Mouse (Mus musculus) intestine, embryonic 14.5 days (tissue): Measurements from ENCODE around the gene Npl. TPM values are rescaled to one million over a fixed set of nuclear protein-coding genes. Genes with fewer than 3 reads are reported as not detected.
"Not testable (repeated sequence)": the region's sequence is repeated elsewhere in the genome, so short reads cannot be mapped to it uniquely, and the experiment has no call there.

Experiments
- ATAC-seq: fragments of 200-750 bp; cut with Nextera tagmentation; replicated peaks from 2 replicates; pipeline ENCODE4 v1.8.0; 2017; ENCODE audit warnings: low read depth, moderate number of reproducible peaks, moderate TSS enrichment, moderate library complexity; ENCODE audit not compliant: low FRiP score, low TSS enrichment
- DNase-seq: peaks from one replicate; pipeline ENCODE4 v3.0.0-alpha.2; 2018; ENCODE audit warnings: low spot score
- H3K27ac ChIP-seq: fragments of 300-500 bp; sonication (generic); 2 replicates; pipeline ENCODE4 v1.5.1; 2014; ENCODE audit warnings: low read depth, mild to moderate bottlenecking, control low read depth
- H3K27me3 ChIP-seq: fragments of 300-500 bp; sonication (generic); replicated peaks from 2 replicates; pipeline ENCODE4 v1.6.1; 2014; ENCODE audit warnings: low read length, control low read depth; ENCODE audit not compliant: control insufficient read depth, insufficient read depth
- H3K36me3 ChIP-seq: fragments of 300-500 bp; sonication (generic); 2 replicates; pipeline ENCODE4 v1.6.1; 2014; ENCODE audit warnings: low read length, control low read depth; ENCODE audit not compliant: control insufficient read depth, insufficient read depth
- H3K4me1 ChIP-seq: fragments of 300-500 bp; sonication (generic); replicated peaks from 2 replicates; pipeline ENCODE4 v1.6.1; 2014; ENCODE audit warnings: low read length, control low read depth, mixed read lengths; ENCODE audit not compliant: control insufficient read depth, insufficient read depth
- H3K4me2 ChIP-seq: fragments of 300-500 bp; sonication (generic); 2 replicates; pipeline ENCODE4 v1.6.1; 2014; ENCODE audit warnings: low read length
- H3K4me3 ChIP-seq: fragments of 300-500 bp; sonication (generic); 2 replicates; pipeline ENCODE4 v1.5.1; 2014; ENCODE audit warnings: low read depth, low read length, control low read depth, mixed read lengths
- H3K9ac ChIP-seq: fragments of 300-500 bp; sonication (generic); 2 replicates; pipeline ENCODE4 v1.6.1; 2014; ENCODE audit warnings: mild to moderate bottlenecking, low read length
- H3K9me3 ChIP-seq: fragments of 300-500 bp; sonication (generic); 2 replicates; pipeline ENCODE4 v1.6.1; 2016; ENCODE audit warnings: low read length, control low read depth; ENCODE audit not compliant: control insufficient read depth
- WGBS: fragments of 180-500 bp; shearing (Covaris S2); extraction: QIAGEN DNeasy Blood & Tissue Kit; methylation state at CpG from one replicate; pipeline ENCODE4 v1.1.7; 2014; 5-methylcytosine and 5-hydroxymethylcytosine counted together
- polyA plus RNA-seq: library from polyadenylated mRNA; unstranded; fragments of >200 nt; fragmentation: Nextera tagmentation; extraction: Ambion mirVana; gene quantifications from 2 replicates; pipeline ENCODE4 v1.2.1, GENCODE M21; 2014

The Npl gene
- polyA plus RNA-seq, 1 experiment from 2014 or later: 9.0 TPM

DNA sequence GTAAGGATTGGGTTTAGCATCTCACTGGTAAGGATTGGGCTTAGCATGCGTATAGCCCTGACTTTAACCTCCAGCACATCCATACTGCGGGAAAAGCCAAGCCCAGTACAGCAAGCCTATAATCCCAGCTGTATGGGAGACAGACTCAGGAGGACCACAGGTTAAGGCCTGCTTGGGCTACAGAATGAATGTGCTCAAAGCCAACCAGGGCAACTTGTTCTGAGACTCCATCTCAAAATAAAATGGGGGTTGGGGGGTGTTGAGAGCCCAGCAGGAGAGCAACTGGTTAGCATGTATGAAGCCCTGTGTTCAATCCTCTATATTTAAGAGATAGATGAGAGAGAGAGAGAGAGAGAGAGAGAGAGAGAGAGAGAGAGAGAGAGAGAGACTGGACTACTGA is 58.5 kb downstream of the Npl start:
- Histone ChIP-seq H3K9ac (no peak overlapping the region), H3K4me3 (no peak overlapping the region), H3K4me2 (no peak overlapping the region), H3K27ac (no peak overlapping the region), H3K36me3 (no peaks in the 10 kb centered on the region), H3K4me1 (no peaks in the 10 kb centered on the region), H3K9me3 (no peaks in the 10 kb centered on the region), H3K27me3 (no peaks in the 10 kb centered on the region)
- no peak for ATAC-seq
- no peak for DNase-seq
- 86% methylated on average over 2 of the region's 2 CpGs for WGBS

DNA sequence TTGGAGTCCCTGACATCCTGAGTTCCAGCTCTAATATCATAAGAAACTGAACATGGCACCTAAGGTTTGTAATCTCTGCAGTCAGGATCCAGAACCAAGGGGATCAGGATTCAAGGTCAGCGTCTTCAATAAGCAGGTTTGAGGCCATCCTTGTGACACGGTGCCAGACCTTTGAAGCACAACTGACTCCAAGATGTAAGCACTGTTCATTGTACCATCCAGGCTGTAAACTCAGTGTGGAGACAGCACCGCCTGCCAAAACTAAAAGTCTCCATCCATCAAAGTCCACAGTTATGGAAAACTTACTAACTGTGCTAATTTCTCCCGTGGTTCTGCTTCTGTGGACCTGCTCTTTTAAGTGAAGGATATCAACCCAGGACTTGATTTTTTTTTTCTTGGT is 59.9 kb downstream of the Npl start:
- no peaks in the 10 kb centered on the region for H3K9me3 ChIP-seq
- DNase-seq (no peak), ATAC-seq (no peak)
- H3K9ac ChIP-seq: no peak overlapping the region
- no peak overlapping the region for H3K4me2 ChIP-seq
- no peak overlapping the region for H3K4me3 ChIP-seq
- H3K36me3 ChIP-seq: no peaks in the 10 kb centered on the region
- no peaks in the 10 kb centered on the region for H3K27me3 ChIP-seq
- 83% methylated on average over 4 of the region's 4 CpGs for WGBS
- no peak overlapping the region for H3K27ac ChIP-seq
- H3K4me1 ChIP-seq: peaks cover 7% of the 10 kb centered on the region

DNA sequence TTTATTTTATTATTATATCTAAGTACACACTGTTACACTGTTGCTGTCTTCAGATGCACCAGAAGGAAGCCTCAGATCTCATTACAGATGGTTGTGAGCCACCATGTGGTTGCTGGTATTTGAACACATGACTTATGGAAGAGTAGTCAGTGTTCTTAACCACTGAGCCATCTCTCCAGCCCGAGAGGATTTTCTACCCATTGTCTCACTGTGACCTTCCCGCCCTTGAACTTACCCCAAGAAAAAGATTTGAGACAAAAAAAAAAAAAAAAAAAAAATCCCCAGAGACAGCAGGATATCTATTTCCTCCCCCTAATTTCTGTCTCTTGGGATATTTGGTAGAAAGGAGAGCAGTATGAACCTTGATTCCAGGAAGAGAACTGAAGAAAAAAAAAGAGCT is 60.3 kb downstream of the Npl start:
- Histone ChIP-seq H3K4me2 (no peak overlapping the region), H3K27me3 (no peaks in the 10 kb centered on the region), H3K27ac (no peak overlapping the region), H3K9me3 (no peaks in the 10 kb centered on the region), H3K4me3 (no peak overlapping the region), H3K4me1 (peaks cover 11% of the 10 kb centered on the region), H3K9ac (no peak overlapping the region), H3K36me3 (no peaks in the 10 kb centered on the region)
- ATAC-seq (no peak), DNase-seq (no peak)
- WGBS: 50% methylated on average over 2 of the region's 2 CpGs

DNA sequence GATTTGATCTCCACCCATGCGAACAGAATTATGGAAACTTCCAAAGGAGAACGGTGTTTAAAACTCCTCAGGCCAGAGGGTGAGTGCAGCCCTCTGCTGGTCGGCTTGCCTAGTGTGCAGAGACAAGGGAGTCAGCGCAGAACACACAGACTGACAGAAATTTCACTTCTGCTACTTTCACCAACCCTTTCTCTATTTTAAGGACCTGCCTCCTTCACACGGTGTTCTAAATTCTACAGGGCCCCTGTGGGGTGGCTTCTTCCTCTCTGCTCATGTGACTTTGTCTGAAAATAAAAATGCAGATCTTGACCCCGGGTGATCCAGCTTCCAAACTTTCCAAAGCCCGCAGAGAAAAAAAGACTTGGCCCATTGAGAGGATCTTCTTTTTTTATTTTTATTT is 60.7 kb downstream of the Npl start:
- Histone ChIP-seq H3K9me3 (no peaks in the 10 kb centered on the region), H3K4me3 (no peak overlapping the region), H3K27ac (no peak overlapping the region), H3K36me3 (no peaks in the 10 kb centered on the region), H3K4me1 (peaks cover 14% of the 10 kb centered on the region), H3K9ac (no peak overlapping the region), H3K4me2 (no peak overlapping the region), H3K27me3 (no peaks in the 10 kb centered on the region)
- ATAC-seq (no peak), DNase-seq (no peak)
- 54% methylated on average over 7 of the region's 7 CpGs for WGBS

DNA sequence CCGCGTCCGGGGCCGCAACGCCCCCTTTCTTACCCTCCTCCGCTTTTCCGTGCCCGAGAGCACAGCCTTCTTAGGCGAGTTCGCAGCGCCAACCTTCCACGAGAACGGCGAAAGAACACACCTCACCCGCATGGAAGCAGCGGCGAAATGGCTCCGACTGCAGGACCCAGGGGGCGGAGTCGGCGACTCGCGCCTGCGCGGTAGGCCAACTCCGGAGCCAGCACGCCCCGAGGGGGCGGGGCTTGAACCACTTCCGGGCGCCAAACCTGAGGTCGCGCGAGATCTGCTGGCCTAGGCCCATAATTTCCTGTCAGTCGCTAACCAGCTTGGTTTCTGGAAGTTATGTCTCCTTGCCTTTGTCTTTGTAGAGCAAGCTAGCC is 62.4 kb downstream of the Npl start, which contains the start of gene Dhx9:
Gene Dhx9 (minus strand): TSS at position 161 of the 380 bp plus-strand sequence.
- Histone ChIP-seq H3K27ac (peak within 1 kb of the TSS; percentile 74), H3K9ac (peak within 1 kb of the TSS; percentile 97), H3K4me1 (peaks cover 16% of the 10 kb centered on the region), H3K4me3 (peak within 1 kb of the TSS; percentile 87), H3K4me2 (peak within 1 kb of the TSS; percentile 92), H3K27me3 (no peaks in the 10 kb centered on the region), H3K9me3 (no peaks in the 10 kb centered on the region), H3K36me3 (peaks cover 9% of the 10 kb centered on the region)
- DNase-seq (peak; percentile 98), ATAC-seq (peak; percentile 89)
- WGBS: under 1% methylated on average over 35 of the region's 35 CpGs

DNA sequence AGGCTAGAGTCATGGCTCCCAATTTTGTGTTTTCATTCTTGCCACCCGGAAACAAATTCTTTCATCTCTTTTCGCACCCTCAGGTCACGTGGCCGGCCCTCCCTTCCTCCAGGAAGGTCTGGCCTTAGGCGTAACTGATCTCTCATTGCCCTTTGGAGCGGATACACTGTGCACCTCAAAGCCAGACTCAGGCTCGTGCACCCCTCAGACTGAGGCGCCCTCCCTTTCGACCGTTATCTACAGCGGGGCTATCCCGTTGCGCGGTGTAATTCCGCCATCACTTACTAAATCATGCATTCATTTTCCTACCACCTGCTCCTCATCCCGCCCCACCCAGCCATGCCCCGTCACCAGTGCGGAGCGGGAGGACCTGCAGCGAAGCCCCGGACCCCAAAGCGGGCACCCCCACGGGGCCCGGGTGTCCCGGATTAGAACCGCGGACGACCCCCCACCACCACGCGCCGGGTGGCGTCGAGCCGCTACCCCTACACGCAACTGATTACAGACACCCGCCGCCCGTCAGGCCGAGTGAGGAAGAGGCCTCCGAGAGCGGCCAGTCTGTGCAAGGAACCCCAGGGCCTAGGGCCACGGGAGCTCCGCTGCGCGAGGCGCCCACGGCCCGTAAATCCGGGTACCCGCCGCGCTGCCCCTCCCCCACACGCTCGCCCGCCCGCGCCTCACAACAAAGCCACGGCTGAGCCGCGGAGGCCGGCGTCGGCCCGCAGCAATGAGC is 62.9 kb downstream of the Npl start:
- Histone ChIP-seq H3K9ac (peak overlapping the region; percentile 97), H3K4me3 (peak overlapping the region; percentile 87), H3K27me3 (no peaks in the 10 kb centered on the region), H3K36me3 (peaks cover 14% of the 10 kb centered on the region), H3K9me3 (no peaks in the 10 kb centered on the region), H3K4me1 (peaks cover 16% of the 10 kb centered on the region), H3K27ac (peak overlapping the region; percentile 74), H3K4me2 (peak overlapping the region; percentile 92)
- WGBS: under 1% methylated on average over 64 of the region's 64 CpGs
- ATAC-seq (peak; percentile 80), DNase-seq (peak; percentile 77)

DNA sequence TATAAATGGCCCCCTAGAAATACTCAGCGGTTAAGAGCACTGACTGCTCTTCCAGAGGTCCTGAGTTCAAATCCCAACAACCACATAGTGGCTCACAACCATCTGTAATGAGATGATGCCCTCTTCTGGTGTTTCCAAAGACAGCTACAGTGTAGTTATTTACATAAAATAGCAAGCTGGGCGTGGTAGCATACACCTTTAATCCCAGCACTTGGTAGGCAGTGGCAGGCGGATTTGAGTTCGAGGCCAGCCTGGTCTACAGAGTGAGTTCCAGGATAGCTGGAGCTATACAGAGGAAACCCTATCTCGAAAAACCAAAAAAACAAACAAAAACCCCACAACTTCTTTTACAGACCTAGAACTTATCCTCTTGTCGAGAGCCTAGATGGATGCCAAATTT is 63.7 kb downstream of the Npl start:
- H3K9ac ChIP-seq: peak overlapping the region; percentile 97
- H3K27me3 ChIP-seq, DNase-seq, H3K27ac ChIP-seq, ATAC-seq, H3K9me3 ChIP-seq: not testable (repeated sequence)
- H3K4me2 ChIP-seq: peak overlapping the region; percentile 92
- H3K36me3 ChIP-seq: peaks cover 23% of the 10 kb centered on the region
- WGBS: 7% methylated on average over 6 of the region's 6 CpGs
- peaks cover 16% of the 10 kb centered on the region for H3K4me1 ChIP-seq
- H3K4me3 ChIP-seq: peak overlapping the region; percentile 87

DNA sequence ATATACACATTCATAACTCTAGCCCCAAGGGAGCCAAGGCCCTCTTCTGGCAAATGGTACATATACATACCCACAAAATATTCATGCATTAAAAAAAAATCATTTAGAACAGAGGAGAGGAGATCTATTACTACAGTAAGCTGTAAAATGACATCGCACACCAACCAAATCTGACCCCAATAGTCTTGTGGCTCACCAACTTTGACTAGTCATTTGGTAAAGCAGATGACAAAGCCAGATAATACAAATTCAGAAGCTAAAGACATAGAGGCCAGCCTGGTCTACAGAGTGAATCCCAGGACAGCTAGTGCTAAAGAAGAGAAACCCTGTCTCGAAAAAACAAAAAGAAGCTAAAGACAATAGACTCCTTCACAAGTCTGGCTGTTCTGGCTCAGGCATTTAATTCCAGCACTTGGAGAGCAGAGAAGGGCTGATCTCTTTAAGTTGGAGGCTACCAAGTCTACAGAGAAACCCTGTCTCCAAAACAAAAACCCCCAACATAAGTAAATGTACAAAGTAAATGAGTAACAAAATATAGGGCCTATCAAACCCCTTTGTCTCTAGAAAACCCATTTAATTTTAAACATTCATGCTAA is 64.5 kb downstream of the Npl start:
- no peak for DNase-seq
- 52% methylated on average over 2 of the region's 2 CpGs for WGBS
- ATAC-seq: no peak
- H3K36me3 ChIP-seq: peaks cover 31% of the 10 kb centered on the region
- peaks cover 16% of the 10 kb centered on the region for H3K4me1 ChIP-seq
- peak overlapping the region; percentile 92 for H3K4me2 ChIP-seq
- H3K9ac ChIP-seq: peak overlapping the region; percentile 38
- H3K4me3 ChIP-seq: peak overlapping the region; percentile 87
- no peaks in the 10 kb centered on the region for H3K9me3 ChIP-seq
- no peak overlapping the region for H3K27ac ChIP-seq
- H3K27me3 ChIP-seq: no peaks in the 10 kb centered on the region

DNA sequence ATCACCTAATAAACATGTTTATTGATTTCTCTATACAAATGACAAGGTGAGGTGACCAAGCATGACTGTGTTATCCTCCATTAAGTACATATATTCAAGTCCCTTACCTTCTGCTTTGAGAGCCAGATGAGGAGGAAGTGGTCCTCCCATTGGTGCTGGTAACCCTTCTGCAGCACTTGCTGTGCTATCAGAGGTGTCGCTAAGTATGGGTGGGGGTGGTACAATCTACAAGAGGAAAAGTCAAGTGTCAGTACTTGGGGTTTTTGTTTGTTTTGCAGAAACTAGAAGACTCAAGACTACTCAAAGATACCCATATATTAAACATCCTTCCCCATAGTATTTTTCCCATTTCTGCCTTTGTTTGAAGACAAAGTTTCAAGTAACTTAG is 68.8 kb downstream of the Npl start:
- H3K4me2 ChIP-seq: no peak overlapping the region
- H3K9me3 ChIP-seq: no peaks in the 10 kb centered on the region
- peaks cover 16% of the 10 kb centered on the region for H3K4me1 ChIP-seq
- no peak overlapping the region for H3K9ac ChIP-seq
- peaks cover 74% of the 10 kb centered on the region for H3K36me3 ChIP-seq
- no peak for ATAC-seq
- WGBS: 71% methylated on average over 1 of the region's 1 CpGs
- DNase-seq: no peak
- no peak overlapping the region for H3K27ac ChIP-seq
- no peaks in the 10 kb centered on the region for H3K27me3 ChIP-seq
- no peak overlapping the region for H3K4me3 ChIP-seq
